Mouse (Mus musculus) kidney, embryonic 15.5 days (tissue): Measurements from ENCODE around the gene Mospd3. TPM values are rescaled to one million over a fixed set of nuclear protein-coding genes. Genes with fewer than 3 reads are reported as not detected.
"Not testable (repeated sequence)": the region's sequence is repeated elsewhere in the genome, so short reads cannot be mapped to it uniquely, and the experiment has no call there.

Source experiments
- ATAC-seq: fragments of 200-750 bp; cut with Nextera tagmentation; replicated peaks from 2 replicates; pipeline ENCODE4 v1.8.0; 2017; ENCODE audit warnings: moderate TSS enrichment; ENCODE audit not compliant: low FRiP score
- H3K27ac ChIP-seq: fragments of 300-500 bp; sonication (generic); 2 replicates; pipeline ENCODE4 v1.5.1; 2015; ENCODE audit warnings: mild to moderate bottlenecking, inconsistent platforms
- H3K27me3 ChIP-seq: fragments of 300-500 bp; sonication (generic); 2 replicates; pipeline ENCODE4 v1.6.1; 2015; ENCODE audit warnings: inconsistent platforms
- H3K36me3 ChIP-seq: fragments of 300-500 bp; sonication (generic); 2 replicates; pipeline ENCODE4 v1.6.1; 2015; ENCODE audit warnings: inconsistent platforms
- H3K4me1 ChIP-seq: fragments of 300-500 bp; sonication (generic); 2 replicates; pipeline ENCODE4 v1.6.1; 2015; ENCODE audit warnings: inconsistent platforms
- H3K4me2 ChIP-seq: fragments of 300-500 bp; sonication (generic); 2 replicates; pipeline ENCODE4 v1.6.1; 2015; ENCODE audit warnings: moderate library complexity, mild to moderate bottlenecking, inconsistent platforms
- H3K4me3 ChIP-seq: fragments of 300-500 bp; sonication (generic); replicated peaks from 2 replicates; pipeline ENCODE4 v1.5.1; 2015; ENCODE audit warnings: mild to moderate bottlenecking, inconsistent platforms
- H3K9ac ChIP-seq: fragments of 300-500 bp; sonication (generic); 2 replicates; pipeline ENCODE4 v1.6.1; 2015; ENCODE audit warnings: mild to moderate bottlenecking, inconsistent platforms
- H3K9me3 ChIP-seq: fragments of 300-500 bp; sonication (generic); replicated peaks from 2 replicates; pipeline ENCODE4 v1.6.1; 2016; ENCODE audit warnings: inconsistent platforms
- WGBS: fragments of 180-500 bp; shearing (Covaris S2); methylation state at CpG from one replicate; pipeline ENCODE4 v1.1.7; 2015; ENCODE audit warnings: mixed read lengths; 5-methylcytosine and 5-hydroxymethylcytosine counted together
- polyA plus RNA-seq: library from polyadenylated mRNA; unstranded; fragments of >200 nt; fragmentation: Nextera tagmentation; extraction: Ambion mirVana; gene quantifications from 2 replicates; pipeline ENCODE4 v1.2.1, GENCODE M21; 2015

The Mospd3 gene
- polyA plus RNA-seq, 1 experiment from 2014 or later = 30.2 TPM

DNA sequence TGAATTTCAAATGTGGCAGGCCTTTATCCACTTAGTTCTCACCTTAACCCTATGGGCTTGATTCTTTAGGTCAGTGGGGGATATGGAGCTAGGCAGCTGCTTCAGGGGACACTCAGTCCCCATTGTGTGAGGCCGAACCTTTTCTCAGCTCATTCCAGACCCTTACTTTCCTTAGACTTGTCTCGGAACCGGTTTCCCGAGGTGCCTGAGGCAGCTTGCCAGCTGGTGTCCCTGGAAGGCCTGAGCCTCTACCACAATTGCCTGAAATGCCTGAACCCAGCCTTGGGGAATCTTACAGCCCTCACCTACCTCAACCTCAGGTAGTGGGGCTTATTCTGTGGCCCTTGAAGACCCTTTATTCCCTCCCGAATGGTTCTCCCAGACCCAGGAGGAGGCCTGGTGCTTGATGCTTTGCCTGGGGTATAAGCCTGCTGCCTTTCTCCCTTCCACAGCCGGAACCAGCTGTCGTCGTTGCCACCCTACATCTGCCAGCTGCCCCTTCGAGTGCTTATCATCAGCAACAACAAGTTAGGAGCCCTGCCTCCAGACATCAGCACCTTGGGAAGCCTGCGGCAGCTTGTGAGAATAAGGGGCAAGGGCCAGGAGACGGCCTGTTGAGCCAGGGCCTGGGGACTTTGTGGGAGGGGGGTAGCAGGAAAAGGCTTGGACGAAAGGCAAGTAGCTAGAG lies 32.7 kb upstream of the Mospd3 start:
- no peak overlapping the region for H3K4me2 ChIP-seq
- H3K4me3 ChIP-seq = no peak overlapping the region
- H3K27me3 ChIP-seq = no peaks in the 10 kb centered on the region
- H3K9ac ChIP-seq = no peak overlapping the region
- ATAC-seq = no peak
- no peaks in the 10 kb centered on the region for H3K9me3 ChIP-seq
- WGBS = 82% methylated on average over 12 of the region's 12 CpGs
- 0 out of 2 replicates have a peak overlapping the region, but pooled peaks have one; percentile 32 for H3K27ac ChIP-seq
- H3K4me1 ChIP-seq = peaks cover 44% of the 10 kb centered on the region
- H3K36me3 ChIP-seq = peaks cover 61% of the 10 kb centered on the region

DNA sequence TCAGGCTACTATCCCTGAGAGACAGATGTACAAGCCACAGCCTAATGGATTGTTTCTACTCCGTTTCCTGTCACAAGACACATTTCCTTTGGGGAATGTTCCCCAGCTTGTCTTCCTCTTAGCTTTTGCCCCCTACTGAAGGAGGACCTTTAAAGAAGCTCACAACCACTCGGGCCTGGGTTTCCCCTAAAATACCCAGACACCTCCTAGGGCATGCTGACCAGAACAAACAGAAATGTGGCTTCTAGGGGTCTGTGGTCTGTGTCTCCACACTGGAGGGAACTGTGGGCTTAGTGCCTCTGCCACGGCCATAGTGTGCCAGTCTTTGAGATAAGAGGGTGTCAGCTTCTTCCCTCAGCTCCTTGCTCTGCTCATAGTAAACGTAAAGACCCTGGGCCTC lies 30.7 kb upstream of the Mospd3 start:
- peak overlapping the region; percentile 99 for H3K27ac ChIP-seq
- H3K4me2 ChIP-seq = peak overlapping the region; percentile 76
- peaks cover 56% of the 10 kb centered on the region for H3K4me1 ChIP-seq
- no peaks in the 10 kb centered on the region for H3K27me3 ChIP-seq
- no peaks in the 10 kb centered on the region for H3K9me3 ChIP-seq
- peak overlapping the region; percentile 80; the same call in 1 of the 2 replicates for H3K9ac ChIP-seq
- 56% methylated on average over 4 of the region's 4 CpGs for WGBS
- H3K4me3 ChIP-seq = peak overlapping the region; percentile 82
- ATAC-seq = no peak
- H3K36me3 ChIP-seq = peaks cover 42% of the 10 kb centered on the region

DNA sequence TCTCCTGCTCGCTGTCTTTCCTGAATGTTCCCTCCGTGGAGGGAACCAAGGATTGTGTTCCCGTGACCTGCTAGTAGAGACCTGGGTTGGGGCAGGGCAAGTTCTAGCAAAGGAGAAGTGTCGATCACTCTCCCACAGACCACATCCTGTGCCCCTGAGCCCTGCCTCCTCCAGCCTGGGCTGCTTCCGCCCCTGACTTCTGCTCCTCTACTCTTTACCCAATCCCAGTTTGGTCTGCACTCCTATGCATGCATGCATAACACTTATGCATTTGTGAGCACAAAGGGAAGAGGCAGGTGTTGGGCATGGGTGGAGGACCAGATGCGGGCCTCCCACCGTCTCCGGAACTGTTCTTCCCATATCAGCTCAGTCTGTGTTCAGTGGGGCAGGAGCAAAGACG lies 30.3 kb upstream of the Mospd3 start:
- Histone ChIP-seq H3K9me3 (no peaks in the 10 kb centered on the region), H3K36me3 (peaks cover 38% of the 10 kb centered on the region), H3K4me2 (peak overlapping the region; percentile 76), H3K4me1 (peaks cover 56% of the 10 kb centered on the region), H3K9ac (peak overlapping the region; percentile 80), H3K27ac (peak overlapping the region; percentile 99), H3K27me3 (no peaks in the 10 kb centered on the region), H3K4me3 (peak overlapping the region; percentile 82)
- no peak for ATAC-seq
- WGBS = 33% methylated on average over 9 of the region's 9 CpGs

DNA sequence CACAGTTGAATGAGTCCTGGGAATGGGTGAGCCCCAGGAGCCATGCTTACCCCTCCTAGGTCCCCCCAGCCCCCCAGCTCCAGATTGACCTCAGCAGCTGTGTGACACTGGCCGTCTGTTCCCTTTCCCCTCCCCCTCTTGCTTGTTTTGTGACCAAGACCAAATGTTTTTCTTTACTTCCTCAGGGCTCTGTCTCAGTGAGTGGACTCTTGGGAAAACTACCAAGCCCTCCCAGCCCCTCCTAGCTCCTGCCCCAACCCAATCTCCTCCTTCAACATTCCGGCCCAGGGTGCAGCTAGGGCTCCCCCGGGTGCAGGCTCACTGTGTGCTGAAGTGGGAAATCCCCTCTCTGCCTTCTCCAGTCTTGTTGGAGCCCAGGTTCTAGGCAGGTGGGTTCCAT lies 29.7 kb upstream of the Mospd3 start:
- Histone ChIP-seq H3K4me2 (peak overlapping the region; percentile 76), H3K4me3 (peak overlapping the region; percentile 82), H3K36me3 (peaks cover 32% of the 10 kb centered on the region), H3K9ac (peak overlapping the region; percentile 80), H3K27ac (peak overlapping the region; percentile 99), H3K27me3 (no peaks in the 10 kb centered on the region), H3K4me1 (peaks cover 56% of the 10 kb centered on the region), H3K9me3 (no peaks in the 10 kb centered on the region)
- peak; percentile 7; the same call in 1 of the 2 replicates for ATAC-seq
- WGBS = 6% methylated on average over 3 of the region's 3 CpGs

DNA sequence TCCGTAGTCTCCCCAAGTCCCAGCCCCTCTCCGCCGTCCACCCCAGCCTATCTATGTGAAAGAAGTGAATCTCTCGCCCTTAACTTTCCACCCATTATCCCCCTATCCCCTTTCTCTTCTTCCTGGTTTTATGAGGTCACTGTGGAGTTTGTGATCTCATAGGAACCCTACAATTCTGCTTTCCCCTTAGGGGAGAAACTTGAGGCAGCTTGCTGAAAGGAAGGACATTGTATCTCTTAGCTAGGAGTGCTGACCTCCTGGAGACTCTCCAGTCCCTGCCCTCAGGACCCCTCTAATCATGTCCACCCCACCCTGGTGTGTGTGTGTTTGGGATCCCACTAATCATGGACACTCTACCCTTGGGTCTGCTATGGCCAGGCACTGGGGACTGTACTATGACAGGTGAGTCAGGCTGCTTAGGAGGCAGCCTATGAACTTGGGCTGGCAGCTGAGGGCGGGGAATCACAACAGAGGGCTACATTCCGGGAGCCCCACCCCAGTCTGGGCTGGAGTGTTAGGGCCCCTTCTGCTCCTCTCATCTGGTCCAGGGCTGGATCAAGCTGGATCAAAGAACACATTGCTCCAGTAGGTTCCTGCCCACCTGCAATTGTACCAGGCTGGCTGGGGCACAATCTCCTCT lies 29.2 kb upstream of the Mospd3 start:
- peak overlapping the region; percentile 80 for H3K9ac ChIP-seq
- ATAC-seq = peak; percentile 19
- WGBS = 7% methylated on average over 6 of the region's 6 CpGs
- H3K4me2 ChIP-seq = peak overlapping the region; percentile 76
- H3K9me3 ChIP-seq = no peaks in the 10 kb centered on the region
- H3K27ac ChIP-seq = peak overlapping the region; percentile 99
- H3K4me1 ChIP-seq = peaks cover 58% of the 10 kb centered on the region
- H3K36me3 ChIP-seq = peaks cover 26% of the 10 kb centered on the region
- no peaks in the 10 kb centered on the region for H3K27me3 ChIP-seq
- H3K4me3 ChIP-seq = peak overlapping the region; percentile 82

DNA sequence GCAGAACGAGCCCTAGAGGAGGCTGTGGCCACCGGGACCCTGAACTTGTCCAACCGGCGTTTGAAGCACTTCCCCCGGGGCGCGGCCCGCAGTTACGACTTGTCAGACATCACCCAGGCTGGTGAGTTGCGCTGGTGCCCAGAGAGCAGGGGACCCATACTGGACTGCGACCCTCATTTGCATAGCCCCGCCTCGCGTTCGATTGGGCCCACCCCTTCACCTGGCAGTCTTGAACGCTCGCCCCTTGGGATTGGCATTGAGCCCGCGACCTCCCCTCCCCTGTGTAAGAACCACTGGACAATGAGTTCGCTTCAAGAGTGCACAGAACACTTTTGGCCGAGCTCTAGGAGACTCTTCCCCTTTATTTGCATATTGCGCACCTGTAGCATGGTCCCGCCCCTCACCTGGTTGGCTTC lies 28.5 kb upstream of the Mospd3 start:
- Histone ChIP-seq H3K4me3 (peak overlapping the region; percentile 82), H3K9me3 (no peaks in the 10 kb centered on the region), H3K9ac (peak overlapping the region; percentile 80), H3K27me3 (no peaks in the 10 kb centered on the region), H3K4me2 (peak overlapping the region; percentile 76), H3K36me3 (peaks cover 20% of the 10 kb centered on the region), H3K27ac (peak overlapping the region; percentile 99), H3K4me1 (peaks cover 62% of the 10 kb centered on the region)
- 0% methylated on average over 23 of the region's 23 CpGs for WGBS
- peak; percentile 60 for ATAC-seq

DNA sequence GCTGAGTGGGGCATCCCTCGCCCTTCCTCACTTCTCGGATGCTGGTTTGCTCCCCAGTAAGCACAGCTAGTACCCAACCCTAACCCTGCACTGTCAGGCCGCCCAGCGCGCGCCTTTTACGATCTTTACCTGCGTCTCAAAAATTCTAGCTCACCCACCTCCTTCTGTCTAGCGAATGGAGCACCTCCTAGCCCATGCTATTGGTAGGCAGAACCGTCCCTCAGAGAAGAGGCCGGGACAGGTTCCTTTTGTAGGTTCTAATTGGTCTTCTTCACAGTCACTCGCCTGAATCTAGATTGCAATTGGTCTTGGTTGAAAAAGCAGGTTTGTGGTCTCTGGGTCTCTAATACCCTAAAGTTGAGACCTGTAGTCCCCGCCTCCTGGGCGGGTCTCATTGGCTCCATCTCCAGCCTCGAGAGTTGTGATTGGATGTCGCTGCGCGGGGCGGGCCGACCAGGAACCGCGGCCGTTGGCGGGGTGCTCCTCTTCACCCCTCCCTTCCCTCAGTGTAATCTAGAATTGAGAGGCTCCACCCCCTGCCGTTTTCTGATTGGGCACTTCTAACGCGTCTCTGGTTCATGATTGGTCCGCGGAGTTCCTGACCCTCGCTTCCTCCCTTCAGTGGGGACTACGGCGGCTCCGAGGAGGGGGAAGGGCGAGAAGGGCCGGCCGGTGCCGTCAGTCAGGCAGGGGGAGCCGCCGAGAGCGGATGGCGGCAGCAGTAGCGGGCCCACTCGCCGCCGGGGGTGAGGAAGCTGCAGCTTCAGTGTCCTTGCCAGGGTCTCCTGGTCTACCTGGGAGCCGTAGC lies 27.8 kb upstream of the Mospd3 start, which contains the start of the genes Fbxo24, Lrch4 and Gm20605:
Fbxo24 (minus strand) TSS at position 505 of the 808 bp plus-strand sequence.
Lrch4 (plus strand) TSS at position 624 of the 808 bp plus-strand sequence.
Gm20605 (plus strand) TSS at position 678 of the 808 bp plus-strand sequence.
- Histone ChIP-seq H3K27me3 (no peaks in the 10 kb centered on the region), H3K36me3 (peaks cover 13% of the 10 kb centered on the region), H3K4me1 (peaks cover 60% of the 10 kb centered on the region), H3K9me3 (no peaks in the 10 kb centered on the region), H3K27ac (peak within 1 kb of the TSS; percentile 99), H3K4me2 (peak within 1 kb of the TSS; percentile 79), H3K4me3 (peak within 1 kb of the TSS; percentile 82), H3K9ac (peak within 1 kb of the TSS; percentile 80)
- 0% methylated on average over 46 of the region's 46 CpGs for WGBS
- ATAC-seq = peak; percentile 96

DNA sequence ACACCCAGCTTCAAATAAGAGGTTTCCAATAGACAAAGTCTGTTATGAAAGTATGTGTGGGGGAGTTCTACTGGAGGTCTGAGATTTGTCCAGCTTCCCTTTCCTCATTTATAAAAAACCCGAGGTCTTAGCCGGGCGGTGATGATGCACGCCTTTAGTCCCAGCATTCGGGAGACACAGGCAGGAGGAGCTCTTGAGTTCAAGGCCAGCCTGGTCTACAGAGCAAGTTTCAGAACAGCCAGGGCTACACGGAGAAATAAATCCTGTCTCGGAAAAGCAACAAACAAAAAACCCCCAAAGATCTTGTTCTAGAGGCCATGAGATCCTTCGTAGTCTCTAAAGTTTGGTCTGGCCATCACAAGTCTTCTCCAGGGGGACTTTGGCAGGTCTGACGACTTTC lies 27.1 kb upstream of the Mospd3 start:
- peak overlapping the region; percentile 79 for H3K4me2 ChIP-seq
- peak overlapping the region; percentile 82 for H3K4me3 ChIP-seq
- H3K9ac ChIP-seq = peak overlapping the region; percentile 59
- H3K9me3 ChIP-seq = no peaks in the 10 kb centered on the region
- H3K36me3 ChIP-seq = peaks cover 7% of the 10 kb centered on the region
- peaks cover 53% of the 10 kb centered on the region for H3K4me1 ChIP-seq
- H3K27me3 ChIP-seq = no peaks in the 10 kb centered on the region
- peak overlapping the region; percentile 94 for H3K27ac ChIP-seq
- ATAC-seq = no peak
- WGBS = under 1% methylated on average over 9 of the region's 9 CpGs

DNA sequence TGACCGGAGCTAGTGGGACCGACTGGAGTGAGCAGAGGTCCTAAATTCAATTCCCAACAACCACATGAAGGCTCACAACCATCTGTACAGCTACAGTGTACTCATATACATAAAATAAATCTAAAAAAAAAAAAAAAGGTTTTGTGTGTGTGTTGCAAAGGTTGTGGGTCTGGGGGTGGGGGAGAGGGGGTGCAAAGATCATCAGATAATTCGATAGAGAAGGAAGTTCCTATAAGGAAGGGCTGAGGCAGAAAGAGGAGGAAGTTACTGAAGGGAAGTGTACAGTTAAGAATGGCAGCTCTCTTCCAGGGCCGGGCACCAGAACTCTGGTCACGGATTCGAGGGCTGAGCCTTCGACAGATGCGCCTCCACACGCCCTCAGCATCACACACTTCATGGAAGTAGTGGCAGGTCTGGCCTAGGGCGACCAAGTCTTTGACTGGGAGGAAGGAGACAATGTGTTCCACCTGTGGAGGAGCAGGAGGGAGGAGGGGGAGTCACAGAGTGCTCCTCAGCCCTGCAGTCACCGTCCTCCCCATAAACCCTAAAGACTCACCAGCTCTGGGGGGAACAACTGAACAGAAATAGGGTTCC lies 23.2 kb upstream of the Mospd3 start:
- no peak for ATAC-seq
- Histone ChIP-seq H3K27ac (no peak overlapping the region), H3K4me3 (no peak overlapping the region), H3K4me2 (no peak overlapping the region), H3K4me1 (peaks cover 18% of the 10 kb centered on the region), H3K36me3 (no peaks in the 10 kb centered on the region), H3K27me3 (no peaks in the 10 kb centered on the region), H3K9ac (no peak overlapping the region), H3K9me3 (no peaks in the 10 kb centered on the region)
- 85% methylated on average over 11 of the region's 11 CpGs for WGBS

DNA sequence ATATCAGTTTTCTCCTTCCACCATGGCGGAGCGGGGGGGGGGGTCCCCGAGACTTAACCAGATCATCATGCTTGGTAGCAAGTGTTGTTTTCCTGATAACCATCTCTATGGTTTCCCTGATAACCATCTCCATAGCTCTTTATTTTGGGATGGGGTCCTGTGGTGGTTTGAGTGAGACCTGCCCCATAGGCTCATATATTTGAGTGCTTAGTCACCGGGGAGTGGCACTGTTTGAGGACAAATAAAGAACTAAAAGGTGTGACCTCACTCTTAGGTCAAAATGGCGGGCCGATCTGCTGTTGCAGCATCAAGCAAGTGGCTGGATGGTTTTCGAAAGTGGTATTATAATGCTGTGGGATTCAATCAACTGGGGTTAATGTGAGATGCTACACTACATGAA lies 14.5 kb upstream of the Mospd3 start:
- H3K4me1 ChIP-seq = peaks cover 36% of the 10 kb centered on the region
- 89% methylated on average over 7 of the region's 7 CpGs for WGBS
- no peak overlapping the region for H3K27ac ChIP-seq
- H3K27me3 ChIP-seq = 0 out of 2 replicates have a peak, but pooled peaks cover 4% of the 10 kb centered on the region
- H3K4me3 ChIP-seq = no peak overlapping the region
- H3K9me3 ChIP-seq = no peaks in the 10 kb centered on the region
- H3K36me3 ChIP-seq = no peaks in the 10 kb centered on the region
- no peak overlapping the region for H3K4me2 ChIP-seq
- no peak for ATAC-seq
- H3K9ac ChIP-seq = no peak overlapping the region

DNA sequence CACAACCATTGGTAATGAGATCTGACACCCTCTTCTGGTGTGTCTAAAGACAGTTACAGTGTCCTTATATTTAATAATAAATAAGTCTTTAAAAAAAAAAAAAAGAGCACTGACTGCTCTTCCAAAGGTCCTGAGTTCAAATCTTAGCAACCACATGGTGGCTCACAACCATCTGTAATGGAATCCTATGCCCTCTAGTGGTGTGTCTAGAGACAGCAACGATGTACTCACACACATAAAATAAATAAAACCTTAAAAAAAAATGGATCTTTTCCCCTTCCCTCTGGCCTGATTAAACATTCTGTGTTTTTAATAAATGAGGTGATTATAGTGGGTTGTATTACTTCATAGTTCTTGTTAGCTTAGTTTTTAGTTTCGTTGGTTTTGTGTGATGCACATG lies 14.1 kb upstream of the Mospd3 start:
- not testable (repeated sequence) for ATAC-seq, H3K4me3 ChIP-seq, H3K36me3 ChIP-seq, H3K9ac ChIP-seq, H3K4me2 ChIP-seq, H3K9me3 ChIP-seq, H3K27me3 ChIP-seq, H3K27ac ChIP-seq
- peaks cover 40% of the 10 kb centered on the region for H3K4me1 ChIP-seq
- 94% methylated on average over 2 of the region's 2 CpGs for WGBS
